Mouse (Mus musculus) erythroblast, adult 5-6 weeks (primary cell): ENCODE results near the gene Ostm1. TPM values are rescaled to one million over a fixed set of nuclear protein-coding genes. Genes with fewer than 3 reads are reported as not detected.

ENCODE experiments used
- ATAC-seq: replicated peaks from 2 replicates; pipeline ENCODE4 v1.8.0; 2016; ENCODE audit warnings: moderate number of reproducible peaks, mild to moderate bottlenecking, moderate TSS enrichment, inconsistent platforms; ENCODE audit not compliant: poor library complexity, low FRiP score, severe bottlenecking
- total RNA-seq, 2 experiments: library from RNA; stranded (forward) in 1 of 2; stranded (reverse) in 1 of 2; fragments of 150-400 nt in 1 of 2; fragments of 200-764, 138-1000 nt in 1 of 2; gene quantifications; 2 replicates each; pipeline versions ENCODE4 v1.2.3 to v1.2.4; 2015 to 2017; ENCODE audit warnings: low replicate concordance in 2 of 2

Gene Ostm1
- total RNA-seq, 2 experiments from 2014 or later: 14.7 to 24.2 TPM

DNA sequence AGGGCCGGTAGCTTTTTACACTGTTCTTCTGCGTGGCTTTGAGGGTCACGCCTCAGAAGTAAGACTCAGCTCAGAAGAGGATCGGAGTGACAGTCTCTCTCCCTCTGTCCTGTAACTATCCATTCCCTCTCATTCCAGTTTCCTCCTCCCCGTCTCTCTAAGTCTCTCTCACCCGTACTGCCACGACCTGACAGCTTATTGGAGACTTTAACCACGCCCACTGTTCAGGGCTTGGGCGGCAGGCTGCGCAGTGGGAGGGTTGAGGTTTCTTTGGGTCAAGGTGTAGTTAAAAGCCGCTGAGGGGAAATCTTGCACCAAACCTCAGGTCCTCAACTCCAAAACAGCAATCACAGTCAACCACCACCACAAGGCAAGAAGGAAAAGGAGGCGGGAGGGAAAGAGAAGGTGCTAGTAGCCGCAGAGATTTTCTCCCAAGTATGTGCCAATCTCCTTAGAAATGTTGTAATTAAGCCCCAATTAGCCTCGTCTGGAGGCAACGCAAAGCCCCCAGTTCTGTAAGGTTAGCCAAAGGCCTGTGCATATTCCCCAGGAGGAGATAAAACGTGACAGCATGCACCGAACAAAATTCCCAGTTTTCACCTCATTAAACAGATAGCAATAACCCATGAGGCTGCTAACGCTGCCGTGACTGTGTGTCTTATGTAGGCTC is 131.9 kb downstream of the Ostm1 start:
- ATAC-seq: no peak

DNA sequence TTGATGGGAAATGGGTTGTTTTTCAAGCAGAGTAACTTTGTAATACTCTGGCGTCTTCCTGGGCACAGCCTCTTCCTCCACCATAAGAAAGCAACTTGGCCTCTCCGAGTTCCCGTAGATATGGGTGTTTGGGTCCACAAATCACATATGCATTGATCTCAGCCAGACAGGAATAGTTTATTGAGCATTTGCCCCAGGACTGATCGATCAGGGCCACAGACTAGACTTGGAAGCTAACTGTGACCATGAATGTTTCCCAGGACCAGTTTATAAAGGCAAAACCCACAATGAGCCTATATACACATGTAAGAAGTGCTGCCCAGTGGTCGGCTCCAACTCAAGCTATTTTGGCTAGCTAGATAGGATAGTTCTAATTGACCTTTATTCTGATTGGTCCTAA is 138.5 kb downstream of the Ostm1 start:
- ATAC-seq: no peak

DNA sequence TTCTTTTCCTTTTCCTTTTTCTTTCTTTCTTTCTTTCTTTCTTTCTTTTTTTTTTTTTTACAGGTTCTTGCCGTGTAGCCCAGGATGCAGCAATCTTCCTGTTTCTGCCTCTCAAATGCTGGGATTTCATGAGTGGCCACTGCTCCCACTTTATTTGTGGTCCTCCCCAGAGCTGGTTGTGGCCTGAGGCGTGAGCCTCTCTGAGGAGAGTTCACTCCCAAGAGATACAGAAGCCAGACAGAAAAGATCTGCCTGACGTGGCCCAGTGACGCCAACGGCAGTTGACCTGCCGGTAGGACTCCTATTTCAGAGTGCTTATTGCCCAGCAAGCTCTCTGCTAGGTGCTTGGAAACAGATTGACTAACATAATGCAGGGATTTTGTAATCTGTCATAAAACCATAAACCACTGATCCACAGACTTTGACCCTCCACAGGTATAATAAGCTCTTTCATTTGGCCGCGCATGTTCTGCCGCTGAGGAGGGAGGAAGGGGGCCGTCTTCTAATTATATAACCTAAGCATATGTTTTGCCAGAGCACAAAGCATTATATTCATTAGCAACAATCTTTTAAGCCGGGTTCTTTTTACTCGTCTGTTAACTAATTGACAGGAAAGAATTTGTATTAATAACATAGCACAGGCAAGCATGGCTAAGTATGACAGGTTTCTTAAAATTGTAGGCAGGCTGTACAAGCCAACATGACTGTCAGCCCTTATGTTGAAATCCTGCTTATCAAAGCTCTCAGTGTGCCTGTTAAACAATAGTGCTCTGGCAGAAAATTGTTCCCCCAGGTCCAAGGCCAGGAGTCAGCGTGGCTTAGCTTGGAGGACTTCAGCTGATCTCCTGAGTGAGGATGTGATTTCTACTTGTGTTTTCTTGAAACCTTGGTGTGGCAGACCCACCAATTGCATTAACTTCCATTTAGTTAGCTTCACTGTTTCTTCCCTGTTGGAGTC is 139.9 kb downstream of the Ostm1 start:
- ATAC-seq: no peak

DNA sequence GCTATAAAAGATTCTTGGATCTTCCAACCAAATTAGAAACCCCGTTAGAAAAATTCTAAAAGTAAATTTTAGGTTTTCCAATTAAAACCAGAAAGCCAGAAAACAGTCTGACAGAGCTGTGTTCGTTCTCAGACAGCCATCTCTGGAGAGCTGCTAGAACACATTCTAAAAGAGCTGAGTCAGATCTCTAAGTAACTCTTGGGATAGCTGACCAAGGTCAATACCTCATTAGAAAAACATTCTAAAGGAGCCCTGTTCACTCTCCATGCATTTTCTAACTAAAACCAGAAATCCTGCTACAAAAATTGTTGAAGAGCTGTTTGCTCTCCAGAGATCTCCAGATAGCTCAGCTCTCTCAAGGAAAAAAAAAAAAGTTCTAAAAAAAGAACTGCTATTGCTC is 146.0 kb downstream of the Ostm1 start:
- no peak for ATAC-seq

DNA sequence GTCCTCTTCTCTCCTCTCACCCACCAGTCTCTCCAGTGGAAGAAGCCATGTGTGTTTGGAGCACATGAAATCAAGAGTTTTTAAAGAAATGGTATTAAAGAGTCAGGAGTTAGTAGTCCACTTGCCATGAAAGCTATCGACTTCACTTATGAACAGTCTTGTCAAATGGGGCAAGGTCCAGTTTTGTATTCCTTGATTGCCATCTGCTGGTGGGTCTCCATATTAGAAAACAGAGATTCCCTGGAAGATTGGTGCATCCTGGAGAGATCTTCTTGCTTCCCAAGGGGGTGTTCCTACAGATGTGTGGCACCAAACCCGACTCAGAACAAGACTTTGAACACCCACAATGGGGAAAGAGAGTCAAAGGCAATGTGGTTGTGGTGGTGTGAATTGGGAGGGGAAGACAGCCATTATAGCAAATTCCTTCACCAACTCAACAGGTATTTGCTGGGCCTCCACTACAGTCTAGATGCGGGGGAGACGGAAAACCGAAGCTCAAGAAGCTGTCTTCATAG is 151.0 kb downstream of the Ostm1 start:
- ATAC-seq: no peak

DNA sequence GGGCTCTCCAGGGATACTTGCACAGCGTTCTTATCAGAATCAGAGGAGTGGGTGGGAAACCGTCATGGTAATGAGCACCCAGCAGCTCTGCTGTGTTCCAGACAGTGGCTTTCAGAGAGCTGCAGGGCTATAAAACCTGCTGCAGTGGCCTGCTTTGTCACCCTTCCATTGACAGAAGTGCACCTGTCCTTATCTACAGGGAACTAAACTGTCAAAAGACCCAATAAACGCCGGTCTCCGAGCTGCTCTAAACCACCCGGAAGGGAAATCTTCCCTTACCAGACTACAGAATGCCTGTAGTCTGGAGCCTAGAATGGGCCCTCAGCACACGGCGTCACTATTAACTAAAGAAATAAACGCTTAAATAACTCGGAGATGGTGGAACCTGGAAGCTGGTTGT is 168.2 kb downstream of the Ostm1 start:
- no peak for ATAC-seq

Other genes starting within 250 kb of the Ostm1 start
- gene Afg1l, start 105.3 kb upstream of the Ostm1 start, total RNA-seq (2015; ENCODE audit: low replicate concordance): not detected in 2 replicates
- 1.8 TPM in 1 of 2 replicates, not detected in the other for gene Afg1l, start 105.3 kb upstream of the Ostm1 start, total RNA-seq (2017; ENCODE audit: low replicate concordance)
- gene Snx3, start 81.8 kb upstream of the Ostm1 start, total RNA-seq (2015; ENCODE audit: low replicate concordance): 116 and 134 TPM in 2 replicates
- gene Snx3, start 81.8 kb upstream of the Ostm1 start, total RNA-seq (2017; ENCODE audit: low replicate concordance): 46.3 and 58.3 TPM in 2 replicates
- not detected in 2 replicates for gene Nr2e1, start 190 bp upstream of the Ostm1 start, total RNA-seq (2015; ENCODE audit: low replicate concordance)
- gene Nr2e1, start 190 bp upstream of the Ostm1 start, total RNA-seq (2017; ENCODE audit: low replicate concordance): not detected in 2 replicates
- gene Sec63, start 177.7 kb downstream of the Ostm1 start, total RNA-seq (2015; ENCODE audit: low replicate concordance): 10.9 and 12.5 TPM in 2 replicates
- gene Sec63, start 177.7 kb downstream of the Ostm1 start, total RNA-seq (2017; ENCODE audit: low replicate concordance): 9.5 and 13.7 TPM in 2 replicates